Mouse (Mus musculus) CH12.LX (cell line): ENCODE measurements at regions not wholly inside any gene's neighbourhood (a gene's known extent, or its start where the extent isn't known, plus 50 kb on each side); places are given as distances from the start of the nearest gene placed in this dataset.
"Not testable (repeated sequence)": the region's sequence is repeated elsewhere in the genome, so short reads cannot be mapped to it uniquely, and the experiment has no call there.

Experiments used
- DNase-seq: peaks from one replicate; pipeline ENCODE4 v3.0.0-alpha.2; 2013; ENCODE audit errors: extremely low read depth
- H3K27ac ChIP-seq: 2 replicates; pipeline ENCODE4 v1.5.1; 2012; ENCODE audit warnings: low read depth, mild to moderate bottlenecking, control low read depth, moderate library complexity; ENCODE audit not compliant: insufficient read depth
- H3K27me3 ChIP-seq: replicated peaks from 2 replicates; pipeline ENCODE3; 2012; ENCODE audit warnings: inconsistent platforms
- H3K36me3 ChIP-seq, 2 experiments: replicated peaks in 1 of 2; 2 replicates each; pipeline versions ENCODE3 to v1.6.1; 2012; ENCODE audit warnings: inconsistent platforms in 1 of 2, low read length in 1 of 2, mild to moderate bottlenecking in 1 of 2, mixed read lengths in 1 of 2, moderate library complexity in 1 of 2; ENCODE audit not compliant: control insufficient read depth in 1 of 2, insufficient read depth in 1 of 2
- H3K4me1 ChIP-seq, 2 experiments: 2 replicates each; pipeline ENCODE4 v1.6.1; 2012; ENCODE audit warnings: inconsistent platforms in 1 of 2, moderate library complexity in 1 of 2; ENCODE audit not compliant: insufficient read depth in 2 of 2, control insufficient read depth in 1 of 2
- H3K4me2 ChIP-seq: 2 replicates; pipeline ENCODE4 v1.6.1; 2012; ENCODE audit warnings: low read depth, mild to moderate bottlenecking, control low read depth; ENCODE audit not compliant: poor library complexity, insufficient read depth, severe bottlenecking
- H3K4me3 ChIP-seq, 3 experiments: fragments of 150-350 bp in 1 of 3; sonication (generic) in 1 of 3; replicated peaks in 1 of 3; 2 replicates each; pipeline versions ENCODE3 to v1.5.1; 2011 to 2012; ENCODE audit warnings: low read depth in 2 of 3, low read length in 2 of 3, mild to moderate bottlenecking in 2 of 3, moderate library complexity in 2 of 3, control low read depth in 1 of 3, improper control_type of control experiment in 1 of 3, inconsistent platforms in 1 of 3, mixed read lengths in 1 of 3; ENCODE audit not compliant: poor library complexity in 1 of 3
- H3K79me2 ChIP-seq: replicated peaks from 2 replicates; pipeline ENCODE4 v1.6.1; 2012; ENCODE audit warnings: mild to moderate bottlenecking, moderate library complexity; ENCODE audit not compliant: control insufficient read depth, poor library complexity, insufficient read depth, severe bottlenecking; ENCODE audit errors: extremely low read depth
- H3K9ac ChIP-seq: 2 replicates; pipeline ENCODE4 v1.6.1; 2012; ENCODE audit warnings: low read depth, mild to moderate bottlenecking, control low read depth, moderate library complexity; ENCODE audit not compliant: insufficient read depth
- H3K9me3 ChIP-seq: replicated peaks from 2 replicates; pipeline ENCODE3; 2012; ENCODE audit warnings: low read length, inconsistent platforms, mixed read lengths
- CTCF ChIP-seq, 2 experiments: IDR thresholded peaks in 1 of 2; conservative IDR thresholded peaks in 1 of 2; 2 replicates each; pipeline ENCODE4 v1.5.1; 2011 to 2012; ENCODE audit warnings: low read depth in 2 of 2, low read length in 2 of 2, improper control_type of control experiment in 1 of 2, inconsistent platforms in 1 of 2, mild to moderate bottlenecking in 1 of 2, moderate library complexity in 1 of 2
- E2F4 ChIP-seq: IDR thresholded peaks from 2 replicates; pipeline ENCODE4 v1.6.1; 2011; ENCODE audit warnings: low read depth, low read length, improper control_type of control experiment; ENCODE audit not compliant: insufficient replicate concordance
- ETS1 ChIP-seq: conservative IDR thresholded peaks from 2 replicates; pipeline ENCODE4 v1.6.1; 2012; ENCODE audit warnings: low read depth, mild to moderate bottlenecking, inconsistent platforms, low read length, improper control_type of control experiment, moderate library complexity
- GABPA ChIP-seq: IDR thresholded peaks from 2 replicates; pipeline ENCODE4 v1.6.1; 2012; ENCODE audit warnings: low read depth, low read length, improper control_type of control experiment, inconsistent platforms; ENCODE audit not compliant: insufficient replicate concordance
- JUN ChIP-seq: IDR thresholded peaks from 2 replicates; pipeline ENCODE4 v1.6.1; 2011; ENCODE audit warnings: low read depth, mild to moderate bottlenecking, low read length, improper control_type of control experiment, moderate library complexity; ENCODE audit not compliant: insufficient read depth
- KAT2A ChIP-seq: IDR thresholded peaks from 2 replicates; pipeline ENCODE4 v1.6.1; 2012; ENCODE audit warnings: low read length, improper control_type of control experiment, inconsistent platforms; ENCODE audit not compliant: insufficient replicate concordance
- MAFK ChIP-seq: IDR thresholded peaks from 2 replicates; pipeline ENCODE4 v1.6.1; 2011; ENCODE audit warnings: low read length, improper control_type of control experiment; ENCODE audit not compliant: insufficient replicate concordance
- MAX ChIP-seq: IDR thresholded peaks from 2 replicates; pipeline ENCODE4 v1.6.1; 2011; ENCODE audit warnings: low read length, improper control_type of control experiment
- RAD21 ChIP-seq: IDR thresholded peaks from 2 replicates; pipeline ENCODE4 v1.6.1; 2011; ENCODE audit warnings: low read depth, mild to moderate bottlenecking, low read length, improper control_type of control experiment, moderate library complexity
- RCOR1 ChIP-seq: conservative IDR thresholded peaks from 2 replicates; pipeline ENCODE4 v1.6.1; 2012; ENCODE audit warnings: low read depth, mild to moderate bottlenecking, inconsistent platforms, low read length, improper control_type of control experiment
- SIN3A ChIP-seq: IDR thresholded peaks from 2 replicates; pipeline ENCODE4 v1.6.1; 2012; ENCODE audit warnings: low read length, improper control_type of control experiment, inconsistent platforms
- SMC3 ChIP-seq: IDR thresholded peaks from 2 replicates; pipeline ENCODE4 v1.6.1; 2011; ENCODE audit warnings: low read depth, low read length, improper control_type of control experiment
- UBTF ChIP-seq: IDR thresholded peaks from 2 replicates; pipeline ENCODE4 v1.6.1; 2012; ENCODE audit warnings: low read depth, mild to moderate bottlenecking, inconsistent platforms, low read length, improper control_type of control experiment, moderate library complexity
- USF1 ChIP-seq: IDR thresholded peaks from 2 replicates; pipeline ENCODE4 v1.6.1; 2014; ENCODE audit warnings: low read depth, mild to moderate bottlenecking, inconsistent platforms, low read length, improper control_type of control experiment
- ZKSCAN1 ChIP-seq: IDR thresholded peaks from 2 replicates; pipeline ENCODE4 v1.6.1; 2012; ENCODE audit warnings: low read depth, inconsistent platforms, low read length, improper control_type of control experiment, borderline replicate concordance
- ZNF384 ChIP-seq: IDR thresholded peaks from 2 replicates; pipeline ENCODE4 v1.6.1; 2012; ENCODE audit warnings: low read depth, low read length, improper control_type of control experiment, inconsistent platforms
- dilution Hi-C: fragments of 300-500 bp; cut with MboI; formaldehyde crosslinking; loops from 2 replicates; pipeline ENCODE4 v1.14.3; 2020; ENCODE audit warnings: low sequenced_read_pairs; ENCODE audit not compliant: extremely low pct_unique_long_range_greater_than_20kb, extremely low pct_ligation_motif_present
- in situ Hi-C: fragments of 300-500 bp; cut with MboI; formaldehyde crosslinking; loops from 3 replicates; pipeline ENCODE4 v1.14.3; 2019; ENCODE audit warnings: low sequenced_read_pairs, low pct_ligation_motif_present, low pct_unique_long_range_greater_than_20kb, mixed read lengths

DNA sequence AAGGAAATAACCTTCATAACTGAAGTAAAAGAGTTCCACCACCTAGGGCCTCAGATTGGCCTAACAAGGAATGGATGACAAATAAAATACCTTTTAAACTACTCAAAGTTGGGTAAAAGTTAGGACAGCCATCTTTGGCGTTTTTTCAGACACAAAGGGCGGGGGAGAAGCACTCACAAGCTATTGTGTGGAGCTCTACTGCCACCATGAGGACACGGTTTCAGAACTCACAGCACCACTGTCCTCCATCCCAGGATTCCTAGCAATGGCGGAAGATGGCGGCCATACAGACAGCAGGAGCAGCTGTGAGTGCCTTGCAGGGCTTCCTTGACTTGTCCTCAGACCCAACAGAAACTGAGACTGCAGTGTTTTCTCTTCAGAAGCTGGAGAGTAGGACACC, 138.0 kb upstream of the Olfr1324 start:
- no peak overlapping the region for H3K27ac ChIP-seq
- in situ Hi-C loops = no loop called here
- DNase-seq = no peak
- H3K9ac ChIP-seq = no peak overlapping the region
- H3K27me3 ChIP-seq = no peaks in the 10 kb centered on the region
- H3K36me3 ChIP-seq = peaks cover 36 to 43% of the 10 kb centered on the region in 2 experiments
- TF ChIP-seq E2F4 (no peak), ZNF384 (peak; percentile 86)
- H3K79me2 ChIP-seq = no peaks in the 10 kb centered on the region
- H3K4me2 ChIP-seq = no peak overlapping the region
- no peaks in the 10 kb centered on the region for H3K9me3 ChIP-seq
- no peaks in the 10 kb centered on the region for H3K4me1 ChIP-seq
- H3K4me3 ChIP-seq = no peak overlapping the region
- dilution Hi-C loops = no loop called here

DNA sequence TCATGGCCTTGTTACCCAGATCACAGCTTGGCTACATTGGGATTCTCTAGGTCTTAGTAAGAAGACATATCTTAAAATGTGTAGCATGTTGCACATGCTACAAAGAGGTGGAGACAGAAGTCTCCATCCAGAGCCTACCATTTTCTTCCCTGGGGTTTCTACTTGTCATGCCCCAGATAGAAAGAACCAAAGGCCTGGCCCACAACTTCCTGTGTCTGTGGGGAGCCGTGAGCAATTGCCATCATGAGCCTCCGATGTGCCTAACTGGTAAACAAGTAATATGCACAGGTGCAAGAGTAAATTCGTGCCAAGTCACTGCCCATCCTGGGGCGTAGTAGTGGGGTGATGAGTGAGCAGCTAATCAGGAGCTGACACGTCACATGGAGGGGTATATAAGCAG, 136.7 kb upstream of the Olfr1324 start:
- H3K79me2 ChIP-seq, H3K4me2 ChIP-seq, dilution Hi-C loops, H3K9me3 ChIP-seq, H3K27ac ChIP-seq, H3K9ac ChIP-seq, DNase-seq, in situ Hi-C loops, H3K27me3 ChIP-seq, H3K4me1 ChIP-seq, H3K4me3 ChIP-seq: not testable (repeated sequence)
- H3K36me3 ChIP-seq = peaks cover 34 to 43% of the 10 kb centered on the region in 2 experiments

DNA sequence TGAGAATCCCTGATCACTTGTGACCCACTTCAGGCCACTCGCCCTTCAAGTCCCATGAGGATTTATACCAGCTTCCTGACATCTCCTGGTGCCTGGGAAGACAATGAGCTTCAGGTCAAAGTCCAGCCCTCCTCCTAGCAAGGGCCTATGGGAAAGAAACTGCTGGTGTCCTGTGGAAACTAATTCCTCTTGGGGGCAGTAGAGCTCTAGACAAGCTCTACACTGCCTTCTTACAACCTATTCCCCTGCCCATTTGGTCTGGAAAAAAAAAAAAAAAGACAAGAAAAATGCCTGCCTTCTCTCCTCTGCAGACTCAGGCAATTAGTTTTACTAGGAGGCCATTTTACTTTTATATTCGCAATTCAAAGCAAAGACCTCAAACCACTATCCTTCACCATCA, 132.6 kb upstream of the Olfr1324 start:
- peaks cover 15 to 21% of the 10 kb centered on the region in 2 experiments for H3K36me3 ChIP-seq
- no peaks in the 10 kb centered on the region for H3K27me3 ChIP-seq
- H3K27ac ChIP-seq = no peak overlapping the region
- in situ Hi-C loops = no loop called here
- no peak overlapping the region for H3K4me3 ChIP-seq
- H3K9me3 ChIP-seq = no peaks in the 10 kb centered on the region
- peak; percentile 38 for DNase-seq
- no peaks in the 10 kb centered on the region for H3K79me2 ChIP-seq
- no peak overlapping the region for H3K4me2 ChIP-seq
- TF ChIP-seq SIN3A = no peak
- TF ChIP-seq CTCF (conservative IDR thresholded peaks at IDR 0.05 in 1 of 2, IDR thresholded peaks at IDR 0.05 in 1 of 2; ENCODE audit: low read depth in 2 of 2, low read length in 2 of 2) = peak in 1 of 2 experiments; percentile 38; a peak in 2 of 4 replicates
- TF ChIP-seq RAD21 = peak; percentile 20
- no peak for TF ChIP-seq JUN
- no peak for TF ChIP-seq UBTF
- no peak for TF ChIP-seq ZKSCAN1
- no peak for TF ChIP-seq SMC3
- no peak for TF ChIP-seq MAX
- TF ChIP-seq KAT2A = no peak
- TF ChIP-seq GABPA = no peak
- TF ChIP-seq MAFK = no peak
- TF ChIP-seq RCOR1 = no peak
- TF ChIP-seq USF1 = no peak
- TF ChIP-seq ZNF384 = peak; percentile 92
- TF ChIP-seq ETS1 = no peak
- dilution Hi-C loops = no loop called here
- no peak overlapping the region for H3K9ac ChIP-seq
- no peaks in the 10 kb centered on the region for H3K4me1 ChIP-seq
